Mouse (Mus musculus) lung, embryonic 14.5 days (tissue): Measurements from ENCODE around the gene Hsf2bp. TPM values are rescaled to one million over a fixed set of nuclear protein-coding genes. Genes with fewer than 3 reads are reported as not detected.

Source experiments
- ATAC-seq: fragments of 200-750 bp; cut with Nextera tagmentation; 2 replicates; pipeline ENCODE4 v1.8.0; 2017; ENCODE audit warnings: mild to moderate bottlenecking, moderate TSS enrichment, moderate library complexity; ENCODE audit not compliant: insufficient read depth
- DNase-seq: peaks from one replicate; pipeline ENCODE4 v3.0.0-alpha.2; 2015
- H3K27ac ChIP-seq: fragments of 300-500 bp; sonication (generic); 2 replicates; pipeline ENCODE4 v1.5.1; 2014; ENCODE audit warnings: low read depth, mild to moderate bottlenecking, moderate library complexity
- H3K27me3 ChIP-seq: fragments of 300-500 bp; sonication (generic); 2 replicates; pipeline ENCODE4 v1.6.1; 2014; ENCODE audit warnings: low read length, control low read depth; ENCODE audit not compliant: insufficient read depth
- H3K36me3 ChIP-seq: fragments of 300-500 bp; sonication (generic); 2 replicates; pipeline ENCODE4 v1.6.1; 2014; ENCODE audit warnings: control low read depth; ENCODE audit not compliant: insufficient read depth
- H3K4me1 ChIP-seq: fragments of 300-500 bp; sonication (generic); 2 replicates; pipeline ENCODE4 v1.6.1; 2014; ENCODE audit warnings: antibody characterized with exemption, control low read depth; ENCODE audit not compliant: insufficient read depth
- H3K4me2 ChIP-seq: fragments of 300-500 bp; sonication (generic); 2 replicates; pipeline ENCODE4 v1.6.1; 2014; ENCODE audit warnings: mild to moderate bottlenecking
- H3K4me3 ChIP-seq: fragments of 300-500 bp; sonication (generic); 2 replicates; pipeline ENCODE4 v1.5.1; 2014; ENCODE audit warnings: low read depth, low read length
- H3K9ac ChIP-seq: fragments of 300-500 bp; sonication (generic); 2 replicates; pipeline ENCODE4 v1.6.1; 2014
- H3K9me3 ChIP-seq: fragments of 300-500 bp; sonication (generic); 2 replicates; pipeline ENCODE4 v1.6.1; 2016; ENCODE audit warnings: low read depth, low read length, control low read depth
- CTCF ChIP-seq: IDR thresholded peaks from 2 replicates; pipeline ENCODE4 v1.5.1; 2016; ENCODE audit warnings: antibody characterized with exemption, low read depth
- WGBS: fragments of 180-500 bp; shearing (Covaris S2); extraction: QIAGEN DNeasy Blood & Tissue Kit; methylation state at CpG from one replicate; pipeline ENCODE4 v1.1.7; 2014; 5-methylcytosine and 5-hydroxymethylcytosine counted together
- polyA plus RNA-seq: library from polyadenylated mRNA; unstranded; fragments of >200 nt; fragmentation: Nextera tagmentation; extraction: Ambion mirVana; gene quantifications from 2 replicates; pipeline ENCODE4 v1.2.1, GENCODE M21; 2014

Hsf2bp gene
- polyA plus RNA-seq, 1 experiment from 2014 or later: 0.55 TPM

GRCm38 (mm10) chr17:32022551-32022950 lies 13.6 kb downstream of the Hsf2bp start:
- no peak overlapping the region for H3K4me2 ChIP-seq
- H3K27me3 ChIP-seq: no peaks in the 10 kb centered on the region
- no peak overlapping the region for H3K27ac ChIP-seq
- H3K4me3 ChIP-seq: no peak overlapping the region
- DNase-seq (no peak), ATAC-seq (no peak)
- peaks cover 5% of the 10 kb centered on the region; the same call in 1 of the 2 replicates for H3K4me1 ChIP-seq
- WGBS: 71% methylated on average over 6 of the region's 6 CpGs
- no peak overlapping the region for H3K9ac ChIP-seq
- TF ChIP-seq CTCF: no peak
- no peaks in the 10 kb centered on the region for H3K36me3 ChIP-seq
- H3K9me3 ChIP-seq: no peaks in the 10 kb centered on the region

- ATAC-seq (no peak), DNase-seq (no peak)
- no peak overlapping the region for H3K9ac ChIP-seq
- no peaks in the 10 kb centered on the region for H3K9me3 ChIP-seq
- peaks cover 5% of the 10 kb centered on the region; the same call in 1 of the 2 replicates for H3K4me1 ChIP-seq
- no peak overlapping the region for H3K4me3 ChIP-seq
- no peak overlapping the region for H3K4me2 ChIP-seq
- H3K27me3 ChIP-seq: no peaks in the 10 kb centered on the region
- WGBS: 82% methylated on average over 3 of the region's 3 CpGs
- no peaks in the 10 kb centered on the region for H3K36me3 ChIP-seq
- no peak overlapping the region for H3K27ac ChIP-seq
- TF ChIP-seq CTCF: no peak
Observed at GRCm38 (mm10) chr17:32021981-32022380, 14.2 kb downstream of the Hsf2bp start.

- Histone ChIP-seq H3K36me3 (no peaks in the 10 kb centered on the region), H3K9me3 (no peaks in the 10 kb centered on the region), H3K4me3 (no peak overlapping the region), H3K4me1 (peaks cover 4% of the 10 kb centered on the region; the same call in 1 of the 2 replicates), H3K27me3 (no peaks in the 10 kb centered on the region), H3K27ac (no peak overlapping the region), H3K9ac (no peak overlapping the region), H3K4me2 (no peak overlapping the region)
- no peak for DNase-seq
- no peak for ATAC-seq
- TF ChIP-seq CTCF: no peak
- WGBS: 72% methylated on average over 5 of the region's 5 CpGs
Observed at GRCm38 (mm10) chr17:32018127-32018894, 17.8 kb downstream of the Hsf2bp start.

GRCm38 (mm10) chr17:32016481-32016880 lies 19.7 kb downstream of the Hsf2bp start:
- DNase-seq (no peak), ATAC-seq (no peak)
- TF ChIP-seq CTCF: no peak
- H3K4me2 ChIP-seq: no peak overlapping the region
- no peaks in the 10 kb centered on the region for H3K9me3 ChIP-seq
- H3K27me3 ChIP-seq: no peaks in the 10 kb centered on the region
- no peak overlapping the region for H3K9ac ChIP-seq
- H3K4me1 ChIP-seq: peaks cover 4% of the 10 kb centered on the region; the same call in 1 of the 2 replicates
- 87% methylated on average over 8 of the region's 8 CpGs for WGBS
- no peak overlapping the region for H3K27ac ChIP-seq
- no peak overlapping the region for H3K4me3 ChIP-seq
- H3K36me3 ChIP-seq: no peaks in the 10 kb centered on the region

GRCm38 (mm10) chr17:32013659-32014058 lies 22.5 kb downstream of the Hsf2bp start:
- no peaks in the 10 kb centered on the region for H3K27me3 ChIP-seq
- DNase-seq (peak; percentile 20), ATAC-seq (no peak; the same call in 1 of the 2 replicates)
- H3K4me1 ChIP-seq: peaks cover 4% of the 10 kb centered on the region; the same call in 1 of the 2 replicates
- no peak overlapping the region for H3K27ac ChIP-seq
- no peak overlapping the region for H3K9ac ChIP-seq
- no peak overlapping the region for H3K4me2 ChIP-seq
- no peak overlapping the region for H3K4me3 ChIP-seq
- no peaks in the 10 kb centered on the region for H3K9me3 ChIP-seq
- no peak for TF ChIP-seq CTCF
- H3K36me3 ChIP-seq: no peaks in the 10 kb centered on the region

GRCm38 (mm10) chr17:32012254-32012653 lies 23.9 kb downstream of the Hsf2bp start:
- H3K4me1 ChIP-seq: peaks cover 4% of the 10 kb centered on the region; the same call in 1 of the 2 replicates
- no peak for ATAC-seq
- no peaks in the 10 kb centered on the region for H3K9me3 ChIP-seq
- TF ChIP-seq CTCF: no peak
- DNase-seq: no peak
- no peaks in the 10 kb centered on the region for H3K36me3 ChIP-seq
- H3K9ac ChIP-seq: no peak overlapping the region
- H3K4me3 ChIP-seq: no peak overlapping the region
- H3K4me2 ChIP-seq: no peak overlapping the region
- WGBS: 30% methylated on average over 3 of the region's 3 CpGs
- H3K27me3 ChIP-seq: no peaks in the 10 kb centered on the region
- no peak overlapping the region for H3K27ac ChIP-seq

GRCm38 (mm10) chr17:32011694-32012093 lies 24.5 kb downstream of the Hsf2bp start:
- Histone ChIP-seq H3K36me3 (no peaks in the 10 kb centered on the region), H3K4me2 (no peak overlapping the region), H3K27me3 (no peaks in the 10 kb centered on the region), H3K4me3 (no peak overlapping the region), H3K4me1 (peaks cover 4% of the 10 kb centered on the region; the same call in 1 of the 2 replicates), H3K9me3 (no peaks in the 10 kb centered on the region), H3K9ac (no peak overlapping the region), H3K27ac (no peak overlapping the region)
- WGBS: 69% methylated on average over 6 of the region's 6 CpGs
- TF ChIP-seq CTCF: no peak
- ATAC-seq (no peak), DNase-seq (no peak)
